Mouse (Mus musculus): ENCODE results near the gene Usp5.

The Usp5 gene

GRCm38 (mm10) chr6:124787722-124788121 is 41.6 kb downstream of the Usp5 start:
- no peak for DNase-seq (ENCODE audit: low spot score)

- DNase-seq (ENCODE audit: low spot score) = no peak
Observed at GRCm38 (mm10) chr6:124786756-124787420, 42.4 kb downstream of the Usp5 start.

- no peak for DNase-seq (ENCODE audit: low spot score)
Observed at GRCm38 (mm10) chr6:124782436-124782835, 46.8 kb downstream of the Usp5 start.

- DNase-seq (ENCODE audit: low spot score) = no peak
Observed at GRCm38 (mm10) chr6:124780917-124781316, 48.4 kb downstream of the Usp5 start.

GRCm38 (mm10) chr6:124779984-124780416 is 49.3 kb downstream of the Usp5 start:
- no peak for DNase-seq (ENCODE audit: low spot score)

GRCm38 (mm10) chr6:124779222-124779983 is 49.9 kb downstream of the Usp5 start, which contains the start of gene Lrrc23:
TSS of gene Lrrc23 (minus strand) at chr6:124779727.
- DNase-seq (ENCODE audit: low spot score) = no peak

GRCm38 (mm10) chr6:124770511-124770910 is 58.8 kb downstream of the Usp5 start:
- no peak for DNase-seq (ENCODE audit: low spot score)

- no peak for DNase-seq (ENCODE audit: low spot score)
Observed at GRCm38 (mm10) chr6:124770013-124770412, 59.3 kb downstream of the Usp5 start.

- DNase-seq (ENCODE audit: low spot score) = no peak
Observed at GRCm38 (mm10) chr6:124769101-124769765, 60.1 kb downstream of the Usp5 start, which contains the start of gene Eno2. TSS of gene Eno2 (minus strand) at chr6:124769673.

GRCm38 (mm10) chr6:124768704-124769044 is 60.6 kb downstream of the Usp5 start:
- DNase-seq (ENCODE audit: low spot score) = no peak

- no peak for DNase-seq (ENCODE audit: low spot score)
Observed at GRCm38 (mm10) chr6:124767920-124768703, 61.2 kb downstream of the Usp5 start.

GRCm38 (mm10) chr6:124767536-124767919 is 61.8 kb downstream of the Usp5 start:
- DNase-seq (ENCODE audit: low spot score) = no peak

- DNase-seq (ENCODE audit: low spot score) = no peak
Observed at GRCm38 (mm10) chr6:124765951-124766350, 63.3 kb downstream of the Usp5 start.
